Mouse (Mus musculus): ENCODE data around the gene Neurl1b.

The Neurl1b gene

GRCm38 (mm10) chr17:26414523-26415354 is at the start of gene Neurl1b:
Neurl1b (plus strand) TSS chr17:26414829.
- DNase-seq (ENCODE audit: low read depth, low spot score), result peak; percentile 42

- DNase-seq (ENCODE audit: low read depth, low spot score), result no peak
These were observed 47.8 kb upstream of the Neurl1b start for GRCm38 (mm10) chr17:26366792-26367191.

GRCm38 (mm10) chr17:26368336-26368992 is 46.2 kb upstream of the Neurl1b start:
- peak; percentile 62 for DNase-seq (ENCODE audit: low read depth, low spot score)

GRCm38 (mm10) chr17:26370521-26371245 is 43.9 kb upstream of the Neurl1b start:
- DNase-seq (ENCODE audit: low read depth, low spot score), result peak; percentile 63

- DNase-seq (ENCODE audit: low read depth, low spot score), result no peak
These were observed 43.4 kb upstream of the Neurl1b start for GRCm38 (mm10) chr17:26371246-26371535.

GRCm38 (mm10) chr17:26373211-26373610 is 41.4 kb upstream of the Neurl1b start:
- no peak for DNase-seq (ENCODE audit: low read depth, low spot score)

DNA sequence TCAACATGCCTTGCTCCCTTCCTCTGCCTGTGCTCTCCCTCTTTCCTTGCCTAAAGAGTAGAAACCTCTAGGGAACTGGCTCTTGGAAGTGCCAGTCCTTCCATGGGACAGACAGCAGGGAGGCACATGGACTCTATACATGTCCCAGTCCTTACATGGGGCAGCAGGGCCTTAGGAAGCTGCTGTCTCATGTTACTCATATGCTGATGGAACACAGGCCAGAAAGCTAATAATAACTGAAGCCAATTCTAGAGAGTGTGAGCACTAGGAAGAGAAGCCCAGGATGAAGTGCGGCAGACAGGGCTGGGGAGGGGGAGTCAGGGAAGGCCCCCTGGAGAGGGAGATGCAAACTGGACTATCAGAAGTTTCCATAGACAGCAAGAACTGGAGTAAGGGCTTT is 38.2 kb upstream of the Neurl1b start:
- DNase-seq (ENCODE audit: low read depth, low spot score), result no peak

GRCm38 (mm10) chr17:26376994-26377744 is 37.5 kb upstream of the Neurl1b start:
- no peak for DNase-seq (ENCODE audit: low read depth, low spot score)

DNA sequence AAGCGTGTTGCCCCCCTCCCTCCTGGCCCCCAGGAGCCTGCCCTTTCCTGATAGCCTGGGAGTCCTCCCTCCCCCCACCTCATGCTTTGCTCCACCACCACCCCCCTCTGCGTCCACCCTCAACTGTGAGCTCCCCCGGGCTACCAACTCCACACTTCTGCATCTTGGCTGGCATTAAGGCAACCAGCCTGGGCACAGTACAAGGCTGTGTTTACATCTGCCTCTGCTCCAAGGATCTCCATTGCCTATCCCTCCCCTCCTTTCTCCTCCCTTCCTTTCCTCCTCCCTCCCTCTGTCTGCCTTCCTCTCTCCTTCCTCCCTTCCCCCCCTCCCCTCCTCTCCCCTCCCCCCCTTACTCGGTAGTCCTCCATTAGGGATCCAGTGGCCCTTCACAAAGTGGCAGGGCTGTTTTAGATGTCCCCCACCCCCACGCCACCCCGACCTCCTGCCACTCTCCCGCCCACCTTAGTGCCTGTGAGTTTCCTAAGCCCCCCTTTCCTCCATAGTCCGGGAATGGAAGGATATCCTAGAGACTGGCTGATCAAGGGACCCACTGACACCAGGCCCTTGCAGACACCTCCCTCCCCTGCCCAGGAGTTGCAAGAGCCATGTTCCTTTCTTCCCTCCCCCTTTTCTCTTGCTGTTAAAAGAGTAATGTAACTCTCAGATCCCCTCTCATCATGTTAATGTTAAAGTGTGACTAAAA is 34.2 kb upstream of the Neurl1b start:
- no peak for DNase-seq (ENCODE audit: low read depth, low spot score)

DNA sequence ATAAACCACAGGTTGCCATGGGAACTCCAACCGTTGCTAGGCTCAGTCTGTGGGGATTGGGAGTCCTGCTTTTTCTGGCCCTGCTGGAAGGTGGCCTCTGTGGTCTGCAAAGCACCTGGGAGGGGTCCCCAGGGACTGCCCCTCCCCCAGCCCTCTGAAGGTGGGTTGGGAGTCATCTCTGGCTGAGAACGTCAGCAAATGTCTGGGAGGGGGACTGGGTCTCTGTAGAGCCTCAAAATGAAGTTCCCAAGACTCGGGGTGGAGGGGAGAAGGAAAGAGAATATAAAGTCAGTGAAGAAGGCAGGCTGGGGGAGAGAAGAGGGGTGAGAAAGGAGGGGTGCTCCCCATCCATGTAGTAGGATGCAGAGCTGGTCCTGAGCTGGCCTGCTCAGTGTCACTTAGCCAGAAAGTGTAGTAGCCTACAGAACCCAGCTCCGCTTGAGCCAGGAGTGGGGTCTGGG is 33.6 kb upstream of the Neurl1b start:
- no peak for DNase-seq (ENCODE audit: low read depth, low spot score)

DNA sequence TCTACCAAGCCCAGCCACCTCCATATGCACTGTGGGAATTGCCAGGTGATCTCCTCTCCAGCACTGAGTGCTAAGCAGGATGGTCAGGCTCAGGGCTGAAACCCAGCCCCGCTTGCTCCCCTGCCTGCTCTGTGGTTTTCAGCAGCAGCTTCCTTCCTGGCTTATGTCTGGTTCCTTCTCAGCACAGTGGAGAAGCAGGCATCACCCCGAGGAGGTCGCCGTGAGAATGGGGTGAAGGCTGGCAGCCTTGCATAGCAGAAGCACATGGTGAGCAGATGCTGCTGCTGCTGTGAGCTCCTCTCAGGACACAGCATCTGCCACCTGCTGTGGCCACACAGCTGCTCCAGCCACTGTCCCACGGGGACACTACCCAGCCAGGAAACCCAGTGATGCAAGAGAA is 33.0 kb upstream of the Neurl1b start:
- DNase-seq (ENCODE audit: low read depth, low spot score), result no peak

GRCm38 (mm10) chr17:26382176-26382575 is 32.5 kb upstream of the Neurl1b start:
- DNase-seq (ENCODE audit: low read depth, low spot score), result no peak

DNA sequence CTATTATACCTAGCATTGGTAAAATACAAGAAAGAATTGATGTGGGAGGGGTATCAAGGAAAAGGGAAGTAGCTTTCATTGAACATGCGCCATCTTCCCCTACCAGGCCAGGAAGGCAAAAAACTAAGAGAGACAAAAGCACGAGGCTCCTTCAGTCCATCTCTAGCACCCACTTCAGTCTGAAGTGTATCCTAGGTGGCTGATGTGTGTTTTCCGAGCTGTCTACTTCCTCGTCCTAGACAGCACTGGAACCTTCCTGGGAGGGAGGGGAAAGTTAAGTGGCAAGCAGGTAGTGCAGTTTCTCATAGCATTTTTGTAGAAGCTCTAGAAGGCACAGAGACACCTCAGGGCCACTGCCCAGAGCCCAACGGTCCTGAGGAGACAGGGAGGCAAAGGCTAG is 31.9 kb upstream of the Neurl1b start:
- no peak for DNase-seq (ENCODE audit: low read depth, low spot score)

GRCm38 (mm10) chr17:26384111-26384510 is 30.5 kb upstream of the Neurl1b start:
- DNase-seq (ENCODE audit: low read depth, low spot score), result no peak

DNA sequence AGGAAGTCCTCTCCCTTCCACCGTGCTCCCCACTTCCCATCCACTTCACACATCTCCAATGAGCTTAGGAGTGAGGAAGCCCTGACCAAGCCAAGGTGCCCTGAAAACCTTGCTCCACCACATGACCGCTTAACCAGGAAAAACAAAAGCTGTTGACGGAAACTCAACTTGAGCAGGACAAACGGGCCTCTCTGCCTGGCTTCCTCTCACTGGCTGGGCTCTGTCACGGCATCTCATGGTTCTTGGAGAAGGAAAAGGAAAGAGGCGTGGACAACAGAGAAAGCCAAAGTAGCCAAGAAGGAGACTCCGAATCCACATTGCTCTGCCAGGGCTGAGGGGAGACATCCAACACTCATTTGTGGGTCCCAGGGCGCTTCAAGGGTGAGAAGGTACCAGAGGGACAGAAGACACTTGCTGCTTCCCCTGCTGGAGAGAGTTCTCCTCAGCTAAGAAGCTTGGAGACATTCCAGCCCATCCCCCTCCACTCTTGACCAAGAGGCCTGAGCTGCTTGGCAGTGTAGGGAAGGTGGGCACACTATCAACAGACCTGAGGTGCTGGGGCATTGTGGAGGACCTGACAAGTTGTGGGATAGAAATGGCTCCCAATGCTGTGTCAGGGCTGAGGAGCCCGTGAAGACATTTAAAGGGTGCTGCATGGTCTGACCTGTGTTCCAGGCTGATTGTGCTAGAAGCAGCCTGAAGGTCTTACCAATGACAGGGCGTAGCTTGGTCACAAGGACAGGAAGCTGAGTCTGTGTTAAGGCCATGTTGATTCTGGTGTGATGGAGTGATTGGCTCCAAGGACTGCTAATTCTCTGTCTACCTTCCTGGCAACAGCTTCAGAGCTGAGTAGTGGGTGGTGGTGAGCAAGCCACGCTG is 29.1 kb upstream of the Neurl1b start:
- no peak for DNase-seq (ENCODE audit: low read depth, low spot score)

GRCm38 (mm10) chr17:26386131-26386481 is 28.5 kb upstream of the Neurl1b start:
- DNase-seq (ENCODE audit: low read depth, low spot score), result no peak

DNA sequence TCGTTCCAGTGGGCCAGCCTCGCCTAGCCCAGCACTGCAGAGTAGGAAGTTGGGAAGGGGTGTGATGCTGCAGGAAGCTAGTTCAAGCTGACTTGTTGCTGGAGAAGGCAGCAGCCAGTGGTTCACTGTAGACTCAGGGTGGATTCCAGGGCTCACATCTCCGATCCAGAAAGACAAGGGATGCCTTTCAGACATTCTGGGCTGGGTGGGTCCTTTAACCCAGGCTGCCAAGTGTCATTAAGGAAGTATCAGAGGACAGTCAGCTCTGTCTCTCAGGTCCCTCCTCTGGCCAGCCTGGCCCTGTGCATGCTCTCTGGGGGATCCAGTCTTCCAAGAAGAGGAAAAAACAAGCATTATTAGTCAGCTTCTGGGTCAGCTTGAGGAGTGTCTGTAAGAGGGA is 26.5 kb upstream of the Neurl1b start:
- DNase-seq (ENCODE audit: low read depth, low spot score), result no peak

DNA sequence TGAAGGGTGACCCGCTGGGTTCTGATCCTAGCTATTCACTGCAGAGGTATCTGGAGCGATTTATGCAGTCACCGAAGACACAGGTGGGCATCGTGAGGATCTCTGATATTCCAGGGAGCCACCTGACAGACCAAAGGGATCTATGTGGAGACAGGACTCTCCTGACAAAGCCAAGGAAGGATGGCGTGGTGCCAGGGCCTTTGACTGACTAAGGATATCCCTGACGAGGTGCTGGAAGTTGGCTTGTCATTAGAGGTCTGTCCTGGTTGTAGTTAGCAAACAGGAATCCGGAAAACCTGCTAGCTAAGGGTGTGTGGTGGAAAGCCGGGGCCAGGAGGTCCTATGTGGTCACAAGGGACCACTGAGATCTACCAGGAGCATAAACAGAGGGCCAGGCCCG is 25.4 kb upstream of the Neurl1b start:
- DNase-seq (ENCODE audit: low read depth, low spot score), result no peak

DNA sequence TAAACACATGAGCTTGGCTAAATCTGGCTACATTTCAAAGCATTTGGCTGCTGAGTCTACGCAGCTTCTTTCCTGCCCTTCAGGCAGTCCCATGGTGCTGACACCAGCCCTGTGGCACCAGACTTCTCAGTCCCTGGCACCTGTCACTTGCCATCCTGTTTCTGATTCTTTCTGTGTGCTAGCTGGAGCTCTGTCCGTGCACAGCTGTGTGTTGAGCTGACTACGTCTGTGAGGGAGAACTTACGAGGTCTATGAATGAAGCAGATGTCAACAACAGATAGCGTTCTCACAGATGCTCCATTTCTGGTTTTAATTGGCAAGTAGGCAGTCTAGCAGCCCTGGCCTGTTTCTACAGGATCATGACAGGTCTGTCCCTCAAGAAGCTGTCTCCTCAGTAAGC is 24.0 kb upstream of the Neurl1b start:
- no peak for DNase-seq (ENCODE audit: low read depth, low spot score)

DNA sequence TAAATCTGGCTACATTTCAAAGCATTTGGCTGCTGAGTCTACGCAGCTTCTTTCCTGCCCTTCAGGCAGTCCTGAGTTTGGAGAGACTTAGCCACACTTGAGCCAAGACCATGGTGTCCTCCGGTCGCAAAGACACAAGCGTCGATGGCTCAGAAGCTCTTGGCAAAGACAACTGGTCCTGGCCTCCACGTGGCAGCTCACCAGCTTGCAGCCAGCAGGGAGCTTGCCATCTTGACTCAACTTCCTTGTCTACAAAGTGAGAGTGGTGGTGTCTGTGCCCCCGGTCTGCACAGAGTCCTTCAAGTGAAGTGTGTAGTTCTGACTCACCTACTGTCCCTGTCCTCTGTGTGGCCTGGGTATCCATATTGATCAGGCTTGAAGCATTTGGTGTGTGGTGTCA is 22.3 kb upstream of the Neurl1b start:
- no peak for DNase-seq (ENCODE audit: low read depth, low spot score)
